Mouse (Mus musculus): ENCODE measurements around the gene Mtrf1. TPM values are rescaled to one million over a fixed set of nuclear protein-coding genes. Genes with fewer than 3 reads are reported as not detected.
A peak's percentile ranks its signal among the peaks of the same experiment; 100 is the strongest.

Mtrf1 gene
- polyA plus RNA-seq (2012; rRNA removed), result 0.53 and 0.59 TPM in 2 replicates

DNA sequence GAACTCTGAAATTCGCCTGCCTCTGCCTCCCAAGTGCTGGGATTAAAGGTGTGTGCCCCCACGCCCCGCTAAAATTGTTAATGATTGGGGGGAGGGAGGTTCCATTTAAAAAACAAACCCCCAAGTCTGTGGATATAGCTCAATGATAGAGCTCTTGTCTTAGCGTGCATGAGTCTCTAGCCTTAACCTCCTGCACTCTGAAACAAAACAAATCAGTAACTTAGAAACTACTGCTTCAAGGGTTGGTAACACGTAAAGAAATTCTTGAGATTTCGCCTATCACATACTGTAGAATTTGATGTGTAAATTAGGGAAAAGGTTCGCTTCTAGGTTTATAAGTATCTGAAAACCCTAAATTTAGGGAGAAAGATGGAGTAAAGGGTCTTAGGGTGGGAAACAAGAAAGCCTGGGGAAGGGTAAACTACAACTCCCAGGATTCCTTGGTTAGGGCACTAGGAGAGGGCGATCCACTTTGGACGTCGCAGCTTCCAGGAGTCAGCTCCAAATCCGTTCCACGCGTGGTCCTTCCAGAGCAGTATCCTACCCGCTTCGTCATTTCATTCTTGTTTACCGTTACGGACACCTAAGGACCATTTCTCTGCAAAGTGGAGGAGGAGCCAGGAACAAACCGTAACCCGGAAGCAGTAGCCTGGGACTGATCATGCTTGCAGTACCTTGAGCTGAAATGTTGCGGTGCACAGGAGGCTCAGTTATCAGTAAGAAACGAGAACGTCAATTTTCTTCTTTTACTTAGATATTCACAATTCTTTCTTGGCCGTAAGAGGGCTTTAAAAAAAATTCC is at the start of gene Mtrf1:
Gene Mtrf1 (plus strand): TSS at position 452 of the 802 bp plus-strand sequence.
- WGBS, result 20% methylated on average over 23 of the region's 23 CpGs
- no peak; the same call in 1 of the 2 replicates for TF ChIP-seq POLR2A (IDR thresholded peaks at IDR 0.05; ENCODE audit: low read depth, low read length)
- no peak for TF ChIP-seq CTCF (IDR thresholded peaks at IDR 0.05; ENCODE audit: extremely low read depth, insufficient read depth, insufficient read length, insufficient replicate concordance)
- peak; percentile 56 to 61 for DNase-seq (ENCODE audit: low read depth in 1 of 2, low spot score in 2 of 2)
- Histone ChIP-seq H3K4me1 (ENCODE audit: control insufficient read depth, insufficient read depth, insufficient read length) (no peaks in the 10 kb centered on the region), H3K27ac (ENCODE audit: insufficient read depth, low read length) (peak within 1 kb of the TSS; percentile 85), H3K4me3 (ENCODE audit: extremely low read depth, insufficient read depth, insufficient read length) (peak within 1 kb of the TSS; percentile 88), H3K27me3 (ENCODE audit: control insufficient read depth, insufficient read depth, low read length) (no peaks in the 10 kb centered on the region), H3K36me3 (ENCODE audit: control insufficient read depth, insufficient read depth, low read length) (peaks cover 4% of the 10 kb centered on the region; the same call in 1 of the 2 replicates)

DNA sequence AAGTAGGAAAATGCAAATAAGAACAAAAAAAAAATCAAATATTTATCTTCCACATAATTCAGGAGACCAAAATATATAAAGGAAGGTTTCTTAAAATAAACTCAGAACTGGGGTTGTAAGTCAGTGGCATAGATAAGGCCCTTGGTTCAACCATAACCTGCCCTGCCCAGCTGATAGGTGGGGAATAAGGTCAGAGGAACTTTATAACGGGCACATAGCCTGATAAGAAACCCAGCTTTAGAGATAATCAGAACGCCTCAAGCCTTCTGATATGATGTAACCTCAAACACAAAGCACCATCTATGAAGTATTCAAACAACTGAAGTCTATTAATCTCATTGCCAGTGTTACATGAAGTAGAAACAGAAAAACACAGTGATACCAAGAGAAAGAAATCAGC is 39.5 kb upstream of the Mtrf1 start:
- H3K36me3 ChIP-seq (ENCODE audit: control insufficient read depth, insufficient read depth, low read length), result peaks cover 23% of the 10 kb centered on the region
- WGBS, result 83% methylated on average over 2 of the region's 2 CpGs
- H3K27ac ChIP-seq (ENCODE audit: insufficient read depth, low read length), result no peak overlapping the region
- no peaks in the 10 kb centered on the region for H3K27me3 ChIP-seq (ENCODE audit: control insufficient read depth, insufficient read depth, low read length)
- H3K4me1 ChIP-seq (ENCODE audit: control insufficient read depth, insufficient read depth, insufficient read length), result no peaks in the 10 kb centered on the region
- no peak for DNase-seq (ENCODE audit: low read depth in 1 of 2, low spot score in 2 of 2)
- TF ChIP-seq CTCF (IDR thresholded peaks at IDR 0.05; ENCODE audit: extremely low read depth, insufficient read depth, insufficient read length, insufficient replicate concordance) (no peak), POLR2A (IDR thresholded peaks at IDR 0.05; ENCODE audit: low read depth, low read length) (no peak)
- H3K4me3 ChIP-seq (ENCODE audit: extremely low read depth, insufficient read depth, insufficient read length), result no peak overlapping the region

DNA sequence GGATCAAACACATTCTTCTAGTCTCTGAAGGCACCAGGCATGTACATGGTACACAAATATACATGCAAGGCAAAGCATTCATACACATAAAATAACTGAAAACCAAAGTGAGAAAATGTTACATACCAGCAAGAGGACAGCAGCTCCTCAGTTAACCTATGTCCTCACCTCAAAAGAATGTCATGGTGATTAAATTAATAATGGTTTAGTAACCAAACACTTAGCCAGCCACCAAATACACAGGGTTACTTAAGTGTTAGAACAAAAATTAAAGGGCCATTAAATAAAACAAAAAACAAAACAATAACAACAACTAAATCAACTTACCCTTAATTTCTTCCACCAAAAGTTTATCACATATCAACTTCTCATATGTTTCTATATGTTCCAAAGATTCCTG is 20.5 kb upstream of the Mtrf1 start:
- H3K36me3 ChIP-seq (ENCODE audit: control insufficient read depth, insufficient read depth, low read length), result peaks cover 21% of the 10 kb centered on the region
- H3K4me3 ChIP-seq (ENCODE audit: extremely low read depth, insufficient read depth, insufficient read length), result no peak overlapping the region
- DNase-seq (ENCODE audit: low read depth in 1 of 2, low spot score in 2 of 2), result no peak
- H3K27me3 ChIP-seq (ENCODE audit: control insufficient read depth, insufficient read depth, low read length), result no peaks in the 10 kb centered on the region
- H3K27ac ChIP-seq (ENCODE audit: insufficient read depth, low read length), result no peak overlapping the region
- no peaks in the 10 kb centered on the region for H3K4me1 ChIP-seq (ENCODE audit: control insufficient read depth, insufficient read depth, insufficient read length)
- TF ChIP-seq CTCF (IDR thresholded peaks at IDR 0.05; ENCODE audit: extremely low read depth, insufficient read depth, insufficient read length, insufficient replicate concordance), result no peak
- TF ChIP-seq POLR2A (IDR thresholded peaks at IDR 0.05; ENCODE audit: low read depth, low read length), result no peak

DNA sequence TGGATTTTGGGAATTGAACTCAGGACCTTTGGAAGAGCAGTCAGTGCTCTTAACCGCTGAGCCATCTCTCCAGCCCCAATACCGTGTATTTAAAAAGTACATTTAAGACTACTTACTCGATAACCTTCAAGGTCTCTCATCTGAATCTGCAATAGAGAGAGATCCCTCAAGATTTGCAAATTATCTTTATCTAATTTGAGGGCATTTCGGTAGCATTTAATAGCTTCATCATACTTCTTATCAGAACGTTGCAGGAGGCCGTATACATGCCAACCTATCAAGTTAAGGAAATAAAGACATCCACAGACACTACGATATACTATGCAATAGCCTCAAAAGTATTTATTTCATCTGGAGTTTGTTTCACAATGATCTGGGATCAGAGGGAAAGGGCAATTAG is 14.5 kb upstream of the Mtrf1 start:
- H3K27me3 ChIP-seq (ENCODE audit: control insufficient read depth, insufficient read depth, low read length), result no peaks in the 10 kb centered on the region
- H3K4me1 ChIP-seq (ENCODE audit: control insufficient read depth, insufficient read depth, insufficient read length), result no peaks in the 10 kb centered on the region
- H3K36me3 ChIP-seq (ENCODE audit: control insufficient read depth, insufficient read depth, low read length), result peaks cover 12% of the 10 kb centered on the region
- TF ChIP-seq CTCF (IDR thresholded peaks at IDR 0.05; ENCODE audit: extremely low read depth, insufficient read depth, insufficient read length, insufficient replicate concordance), result no peak
- no peak for TF ChIP-seq POLR2A (IDR thresholded peaks at IDR 0.05; ENCODE audit: low read depth, low read length)
- 86% methylated on average over 7 of the region's 7 CpGs for WGBS
- DNase-seq (ENCODE audit: low read depth in 1 of 2, low spot score in 2 of 2), result no peak
- H3K4me3 ChIP-seq (ENCODE audit: extremely low read depth, insufficient read depth, insufficient read length), result no peak overlapping the region
- H3K27ac ChIP-seq (ENCODE audit: insufficient read depth, low read length), result no peak overlapping the region

DNA sequence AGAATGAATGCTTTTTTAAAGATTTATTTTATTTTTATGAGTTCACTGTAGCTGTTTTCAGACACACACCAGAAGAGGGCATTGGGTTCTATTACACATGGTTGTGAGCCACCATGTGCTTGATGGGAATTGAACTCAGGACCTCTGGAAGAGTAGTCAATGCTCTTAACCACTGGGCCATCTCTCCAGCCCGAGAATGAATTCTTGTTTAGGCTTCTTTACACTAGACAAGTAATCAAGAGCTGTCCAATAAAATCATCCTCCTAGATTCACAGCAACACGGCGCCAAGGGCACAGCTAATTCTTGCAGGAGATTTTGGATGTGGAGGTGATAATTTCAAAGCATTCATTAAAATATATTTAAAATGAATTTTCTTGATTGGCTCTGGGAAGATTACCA is 9.3 kb upstream of the Mtrf1 start:
- H3K4me1 ChIP-seq (ENCODE audit: control insufficient read depth, insufficient read depth, insufficient read length), result peaks cover 4% of the 10 kb centered on the region; the same call in 1 of the 2 replicates
- H3K36me3 ChIP-seq (ENCODE audit: control insufficient read depth, insufficient read depth, low read length), result peaks cover 2% of the 10 kb centered on the region; the same call in 1 of the 2 replicates
- TF ChIP-seq POLR2A (IDR thresholded peaks at IDR 0.05; ENCODE audit: low read depth, low read length), result no peak
- no peak for TF ChIP-seq CTCF (IDR thresholded peaks at IDR 0.05; ENCODE audit: extremely low read depth, insufficient read depth, insufficient read length, insufficient replicate concordance)
- H3K27me3 ChIP-seq (ENCODE audit: control insufficient read depth, insufficient read depth, low read length), result no peaks in the 10 kb centered on the region
- no peak overlapping the region for H3K4me3 ChIP-seq (ENCODE audit: extremely low read depth, insufficient read depth, insufficient read length)
- no peak for DNase-seq (ENCODE audit: low read depth in 1 of 2, low spot score in 2 of 2)
- 96% methylated on average over 3 of the region's 3 CpGs for WGBS
- no peak overlapping the region for H3K27ac ChIP-seq (ENCODE audit: insufficient read depth, low read length)

DNA sequence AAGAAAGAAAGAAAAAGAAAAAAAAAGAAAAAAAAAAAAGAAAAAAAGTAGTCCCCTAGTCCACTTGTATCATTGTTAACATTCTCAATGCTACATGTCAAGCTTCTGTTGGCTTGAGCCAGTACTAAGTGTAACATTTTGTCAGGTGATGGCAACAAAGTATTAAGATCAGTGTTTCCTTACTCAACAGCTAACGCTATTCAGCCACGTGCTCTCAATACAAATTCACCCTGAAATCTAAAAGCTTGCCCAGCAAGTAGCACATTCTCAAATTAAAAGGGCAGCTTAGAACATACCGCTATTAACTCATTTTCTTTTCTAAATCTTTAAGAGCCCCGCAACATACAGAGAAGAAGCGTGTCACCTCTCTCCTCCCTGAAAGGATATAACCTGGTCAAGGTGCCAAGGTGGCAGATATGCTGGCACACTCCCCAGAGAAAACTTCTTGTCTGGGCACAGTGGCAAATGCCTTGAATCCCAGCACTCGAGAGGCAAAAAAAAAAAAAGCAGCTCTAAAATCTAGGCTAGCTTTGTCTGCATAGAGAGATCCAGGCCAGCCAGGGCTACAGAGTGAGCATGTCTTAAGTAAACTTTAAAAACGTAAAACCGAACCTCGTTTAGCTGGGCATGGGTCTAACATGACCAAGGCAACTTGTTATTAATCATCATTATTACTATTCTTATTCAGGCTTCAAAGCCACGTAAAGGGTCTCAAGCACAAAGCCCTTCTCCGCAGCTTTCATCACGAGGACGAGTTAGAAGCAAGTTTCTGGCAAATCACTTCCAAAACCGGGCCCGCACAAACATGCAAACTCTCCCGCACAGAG is 7.9 kb upstream of the Mtrf1 start:
- TF ChIP-seq CTCF (IDR thresholded peaks at IDR 0.05; ENCODE audit: extremely low read depth, insufficient read depth, insufficient read length, insufficient replicate concordance) (no peak), POLR2A (IDR thresholded peaks at IDR 0.05; ENCODE audit: low read depth, low read length) (no peak)
- no peaks in the 10 kb centered on the region for H3K27me3 ChIP-seq (ENCODE audit: control insufficient read depth, insufficient read depth, low read length)
- WGBS, result 2% methylated on average over 16 of the region's 16 CpGs
- H3K4me3 ChIP-seq (ENCODE audit: extremely low read depth, insufficient read depth, insufficient read length), result peak overlapping the region; percentile 95
- H3K27ac ChIP-seq (ENCODE audit: insufficient read depth, low read length), result peak overlapping the region; percentile 93
- peaks cover 2% of the 10 kb centered on the region; the same call in 1 of the 2 replicates for H3K36me3 ChIP-seq (ENCODE audit: control insufficient read depth, insufficient read depth, low read length)
- peaks cover 4% of the 10 kb centered on the region; the same call in 1 of the 2 replicates for H3K4me1 ChIP-seq (ENCODE audit: control insufficient read depth, insufficient read depth, insufficient read length)
- no peak for DNase-seq (ENCODE audit: low read depth in 1 of 2, low spot score in 2 of 2)

Measured in spleen, adult 2 months (tissue).